Mouse (Mus musculus) olfactory bulb, adult 2 months (tissue): ENCODE measurements around the gene Nr2f2. TPM values are rescaled to one million over a fixed set of nuclear protein-coding genes. Genes with fewer than 3 reads are reported as not detected.
A peak's percentile ranks its signal among the peaks of the same experiment; 100 is the strongest.

Experiments
- H3K27ac ChIP-seq: fragments of 200-500 bp; 2 replicates; pipeline ENCODE4 v1.5.1; 2012; ENCODE audit warnings: low read depth, low read length; ENCODE audit not compliant: insufficient read depth
- H3K4me1 ChIP-seq: fragments of 200-500 bp; 2 replicates; pipeline ENCODE4 v1.6.1; 2012; ENCODE audit warnings: low read length; ENCODE audit not compliant: control insufficient read depth, insufficient read depth
- H3K4me3 ChIP-seq: fragments of 200-500 bp; 2 replicates; pipeline ENCODE4 v1.5.1; 2012; ENCODE audit warnings: mild to moderate bottlenecking, low read depth, low read length, moderate library complexity; ENCODE audit not compliant: insufficient read depth
- CTCF ChIP-seq: fragments of 200-500 bp; IDR thresholded peaks from 2 replicates; pipeline ENCODE4 v1.5.1; 2012; ENCODE audit warnings: low read depth, mild to moderate bottlenecking, low read length, moderate library complexity; ENCODE audit not compliant: insufficient read depth
- POLR2A ChIP-seq: fragments of 200-500 bp; IDR thresholded peaks from 2 replicates; pipeline ENCODE4 v1.6.1; 2012; ENCODE audit warnings: mild to moderate bottlenecking, low read depth, low read length, moderate library complexity; ENCODE audit not compliant: insufficient read depth
- WGBS: fragments of 180-500 bp; shearing (Covaris S2); methylation state at CpG from one replicate; pipeline ENCODE4 v1.1.7; 2018; 5-methylcytosine and 5-hydroxymethylcytosine counted together
- polyA plus RNA-seq: library from polyadenylated mRNA; stranded (reverse); fragments of >200 nt; gene quantifications from 2 replicates; pipeline ENCODE4 v1.2.4, GENCODE M21; 2012; ENCODE audit warnings: low replicate concordance; ENCODE audit not compliant: missing spikeins, insufficient read depth, insufficient read length

Nr2f2 gene
- polyA plus RNA-seq, 1 experiment, result not detected

GRCm38 (mm10) chr7:70331243-70332063, 35.1 kb downstream of the Nr2f2 start:
- H3K27ac ChIP-seq, result 0 out of 2 replicates have a peak overlapping the region, but pooled peaks have one; percentile 34
- peaks cover 5% of the 10 kb centered on the region; the same call in 1 of the 2 replicates for H3K4me1 ChIP-seq
- H3K4me3 ChIP-seq, result peak overlapping the region; percentile 17
- 2% methylated on average over 48 of the region's 48 CpGs for WGBS
- no peak for TF ChIP-seq CTCF
- TF ChIP-seq POLR2A, result no peak

GRCm38 (mm10) chr7:70330761-70331242, 35.7 kb downstream of the Nr2f2 start:
- Histone ChIP-seq H3K4me3 (no peak overlapping the region), H3K27ac (no peak overlapping the region), H3K4me1 (peaks cover 5% of the 10 kb centered on the region; the same call in 1 of the 2 replicates)
- no peak for TF ChIP-seq CTCF
- TF ChIP-seq POLR2A, result no peak
- WGBS, result 4% methylated on average over 19 of the region's 19 CpGs

- TF ChIP-seq CTCF (no peak), POLR2A (no peak)
- Histone ChIP-seq H3K4me1 (peaks cover 6% of the 10 kb centered on the region; the same call in 1 of the 2 replicates), H3K27ac (0 out of 2 replicates have a peak overlapping the region, but pooled peaks have one; percentile 26), H3K4me3 (no peak overlapping the region)
- 6% methylated on average over 12 of the region's 12 CpGs for WGBS
These were observed 36.4 kb downstream of the Nr2f2 start for GRCm38 (mm10) chr7:70330207-70330562.

- WGBS, result 12% methylated on average over 19 of the region's 19 CpGs
- Histone ChIP-seq H3K4me3 (no peak overlapping the region), H3K4me1 (peaks cover 7% of the 10 kb centered on the region; the same call in 1 of the 2 replicates), H3K27ac (0 out of 2 replicates have a peak overlapping the region, but pooled peaks have one; percentile 26)
- TF ChIP-seq POLR2A (no peak), CTCF (no peak)
These were observed 36.9 kb downstream of the Nr2f2 start for GRCm38 (mm10) chr7:70329521-70330206.

GRCm38 (mm10) chr7:70329037-70329516, 37.5 kb downstream of the Nr2f2 start:
- WGBS, result 4% methylated on average over 6 of the region's 6 CpGs
- TF ChIP-seq POLR2A (no peak), CTCF (no peak)

GRCm38 (mm10) chr7:70328206-70329036, 38.1 kb downstream of the Nr2f2 start:
- Histone ChIP-seq H3K27ac (no peak overlapping the region), H3K4me3 (no peak overlapping the region), H3K4me1 (peaks cover 7% of the 10 kb centered on the region; the same call in 1 of the 2 replicates)
- no peak for TF ChIP-seq CTCF
- no peak for TF ChIP-seq POLR2A
- 6% methylated on average over 10 of the region's 10 CpGs for WGBS

More at GRCm38 (mm10) chr7:70329037-70329516, 37.5 kb downstream of the Nr2f2 start:
- Histone ChIP-seq H3K4me3 (no peak overlapping the region), H3K4me1 (peaks cover 7% of the 10 kb centered on the region; the same call in 1 of the 2 replicates), H3K27ac (no peak overlapping the region)

GRCm38 (mm10) chr7:70327191-70327590, 39.3 kb downstream of the Nr2f2 start:
- no peak for TF ChIP-seq CTCF
- TF ChIP-seq POLR2A, result no peak
- H3K27ac ChIP-seq, result no peak overlapping the region
- 5% methylated on average over 2 of the region's 2 CpGs for WGBS
- H3K4me1 ChIP-seq, result peaks cover 7% of the 10 kb centered on the region; the same call in 1 of the 2 replicates
- H3K4me3 ChIP-seq, result no peak overlapping the region
